In genomic region chr5:90742029-90742428, GRCm38 (mm10) we compare ENCODE assay signal across 15 mouse cellular contexts. TPM values are rescaled to one million over a fixed set of nuclear protein-coding genes. Genes with fewer than 3 reads are reported as not detected.
A peak's percentile ranks its signal among the peaks of the same experiment; 100 is the strongest.
DNase-seq lines count a peak whose midpoint lies in the region; ATAC-seq and TF ChIP-seq lines count a peak whose summit lies in the region.
"Had no signal": no experiment of that assay in that cellular context is flagged by ENCODE, and none has a peak within 500 bp of the region (broad histone marks: within the 10 kb centered on the region; RNA-seq: fewer than 3 reads in every experiment).

No protein-coding gene starts in this region.

- peak; percentile 62; the same call in 1 of the 2 replicates for ATAC-seq in liver, embryonic 11.5 days (replicated peaks; ENCODE audit: low FRiP score)
- peak; percentile 98 for ATAC-seq in monocyte, adult 5-6 weeks (replicated peaks; ENCODE audit: insufficient number of reproducible peaks, low FRiP score, low TSS enrichment, poor library complexity, severe bottlenecking)
- ATAC-seq: midbrain, embryonic 16.5 days had no signal

- no peak for TF ChIP-seq RAD21 in CH12.LX (IDR thresholded peaks at IDR 0.05; ENCODE audit: low read depth, low read length)

- no peaks in the 10 kb centered on the region for H3K27me3 ChIP-seq in CH12.LX (replicated peaks)
- H3K27me3 ChIP-seq in liver, embryonic 11.5 days (replicated peaks; ENCODE audit: control insufficient read depth, insufficient read depth, low read length): no peaks in the 10 kb centered on the region
- no peaks in the 10 kb centered on the region for H3K27me3 ChIP-seq in thymus, adult 2 months (ENCODE audit: control insufficient read depth, insufficient read depth, low read length)
- H3K27me3 ChIP-seq: limb, embryonic 12.5 days had no signal

- peak; percentile 29 to 39 for DNase-seq in lung, adult 18-20 months
- DNase-seq in lung, postnatal 10 days: no peak
- peak; percentile 94 for DNase-seq in CH12.LX (ENCODE audit: extremely low read depth)
- DNase-seq in liver, embryonic 11.5 days (ENCODE audit: low spot score): no peak
- no peak for DNase-seq in urinary bladder, postnatal 4 days (ENCODE audit: low spot score in 2 of 2)
- DNase-seq in kidney, adult 11 months: no peak
- no peak for DNase-seq in thymus, adult 2 months
- DNase-seq: kidney, postnatal 14 days; retina, postnatal 1 day had no signal

- no peaks in the 10 kb centered on the region for H3K79me2 ChIP-seq in CH12.LX (replicated peaks; ENCODE audit: control insufficient read depth, extremely low read depth, insufficient read depth, poor library complexity, severe bottlenecking)

- H3K4me3 ChIP-seq in CH12.LX (replicated peaks in 1 of 3; ENCODE audit: low read depth in 2 of 3, low read length in 2 of 3, poor library complexity in 1 of 3): no peak overlapping the region
- no peak overlapping the region for H3K4me3 ChIP-seq in liver, embryonic 11.5 days (ENCODE audit: low read depth, low read length)
- H3K4me3 ChIP-seq in thymus, adult 2 months (ENCODE audit: control insufficient read depth, insufficient read depth, low read length): no peak overlapping the region
- H3K4me3 ChIP-seq: heart, adult 2 months; limb, embryonic 12.5 days had no signal

- peaks cover 6 to 34% of the 10 kb centered on the region in 2 experiments; a peak in 3 of 4 replicates for H3K4me1 ChIP-seq in CH12.LX (ENCODE audit: control insufficient read depth in 1 of 2, insufficient read depth in 2 of 2)
- no peaks in the 10 kb centered on the region for H3K4me1 ChIP-seq in liver, embryonic 11.5 days (replicated peaks; ENCODE audit: control insufficient read depth, insufficient read depth, low read length)
- no peaks in the 10 kb centered on the region for H3K4me1 ChIP-seq in thymus, adult 2 months (replicated peaks; ENCODE audit: control insufficient read depth, insufficient read depth, low read length)
- H3K4me1 ChIP-seq: limb, embryonic 12.5 days had no signal

- no peak for TF ChIP-seq CTCF in CH12.LX (conservative IDR thresholded peaks at IDR 0.05 in 1 of 2, IDR thresholded peaks at IDR 0.05 in 1 of 2; ENCODE audit: low read depth in 2 of 2, low read length in 2 of 2)
- no peak for TF ChIP-seq CTCF in thymus, adult 2 months (IDR thresholded peaks at IDR 0.05; ENCODE audit: borderline replicate concordance, control insufficient read depth, extremely low read depth, insufficient read depth, low read length, poor library complexity)

- no peak overlapping the region for H3K9ac ChIP-seq in CH12.LX (ENCODE audit: insufficient read depth, low read depth)
- no peak overlapping the region for H3K9ac ChIP-seq in liver, embryonic 11.5 days (ENCODE audit: low read depth, low read length)
- H3K9ac ChIP-seq: hindbrain, embryonic 14.5 days; limb, embryonic 12.5 days had no signal

- no peaks in the 10 kb centered on the region for H3K36me3 ChIP-seq in CH12.LX (replicated peaks in 1 of 2; ENCODE audit: control insufficient read depth in 1 of 2, insufficient read depth in 1 of 2, low read length in 1 of 2)
- no peaks in the 10 kb centered on the region for H3K36me3 ChIP-seq in liver, embryonic 11.5 days (ENCODE audit: control insufficient read depth, insufficient read depth, low read length)
- no peaks in the 10 kb centered on the region for H3K36me3 ChIP-seq in thymus, adult 2 months (ENCODE audit: control insufficient read depth, insufficient read depth, low read length)
- H3K36me3 ChIP-seq: limb, embryonic 12.5 days had no signal

- WGBS in liver, embryonic 11.5 days: 29% methylated on average over 4 of the region's 4 CpGs
- 6% methylated on average over 4 of the region's 4 CpGs for WGBS in thymus, adult 2 months

- TF ChIP-seq EP300 in CH12.LX (IDR thresholded peaks at IDR 0.05; ENCODE audit: low read length): peak; percentile 84

- in situ Hi-C loops in CH12.LX (cut with MboI; ENCODE audit: low pct_ligation_motif_present, low pct_unique_long_range_greater_than_20kb, low sequenced_read_pairs): no loop called here

- dilution Hi-C loops in CH12.LX (cut with MboI; ENCODE audit: extremely low pct_ligation_motif_present, extremely low pct_unique_long_range_greater_than_20kb, low sequenced_read_pairs): no loop called here

- H3K9me3 ChIP-seq in CH12.LX (replicated peaks; ENCODE audit: low read length): no peaks in the 10 kb centered on the region
- H3K9me3 ChIP-seq in liver, embryonic 11.5 days (ENCODE audit: control insufficient read depth, low read length): no peaks in the 10 kb centered on the region
- H3K9me3 ChIP-seq: limb, embryonic 12.5 days had no signal

- TF ChIP-seq POLR2A in CH12.LX (IDR thresholded peaks at IDR 0.05; ENCODE audit: low read depth, low read length): no peak
- TF ChIP-seq POLR2A in thymus, adult 2 months (IDR thresholded peaks at IDR 0.05; ENCODE audit: control insufficient read depth, extremely low read depth, insufficient read depth, low read length, poor library complexity): no peak

- no peak overlapping the region for H3K4me2 ChIP-seq in CH12.LX (ENCODE audit: insufficient read depth, low read depth, poor library complexity, severe bottlenecking)
- no peak overlapping the region for H3K4me2 ChIP-seq in liver, embryonic 11.5 days
- H3K4me2 ChIP-seq: hindbrain, embryonic 14.5 days; limb, embryonic 12.5 days had no signal

- H3K27ac ChIP-seq in CH12.LX (ENCODE audit: insufficient read depth, low read depth): no peak overlapping the region
- no peak overlapping the region for H3K27ac ChIP-seq in liver, embryonic 11.5 days (ENCODE audit: low read depth, low read length)
- no peak overlapping the region for H3K27ac ChIP-seq in thymus, adult 2 months (ENCODE audit: control insufficient read depth, insufficient read depth, low read length)
- H3K27ac ChIP-seq: heart, adult 2 months; hindbrain, embryonic 14.5 days; limb, embryonic 12.5 days had no signal

TF ChIP-seq in CH12.LX, 34 proteins besides CTCF, POLR2A, EP300 and RAD21 (continues in another document):
- TF ChIP-seq CHD1 (IDR thresholded peaks at IDR 0.05; ENCODE audit: low read depth, low read length): no peak
- no peak; the same call in 1 of the 2 replicates for TF ChIP-seq MAX (IDR thresholded peaks at IDR 0.05; ENCODE audit: low read length)
- no peak for TF ChIP-seq POLR2AphosphoS2 (IDR thresholded peaks at IDR 0.05; ENCODE audit: low read depth, low read length)
- TF ChIP-seq E2F4 (IDR thresholded peaks at IDR 0.05; ENCODE audit: insufficient replicate concordance, low read depth, low read length): no peak
- TF ChIP-seq MEF2A (IDR thresholded peaks at IDR 0.05; ENCODE audit: borderline replicate concordance, low read depth, low read length): peak; percentile 45; the same call in 1 of the 2 replicates
- no peak for TF ChIP-seq PAX5 (IDR thresholded peaks at IDR 0.05; ENCODE audit: low read length)
- TF ChIP-seq RCOR1 (conservative IDR thresholded peaks at IDR 0.05; ENCODE audit: low read depth, low read length): no peak
- 0 out of 2 replicates have a peak, but pooled peaks have one; percentile 26 for TF ChIP-seq IRF4 (IDR thresholded peaks at IDR 0.05; ENCODE audit: low read depth, low read length)
- TF ChIP-seq JUN (IDR thresholded peaks at IDR 0.05; ENCODE audit: insufficient read depth, low read depth, low read length): peak; percentile 62
- TF ChIP-seq JUND (conservative IDR thresholded peaks at IDR 0.05; ENCODE audit: low read depth, low read length): peak; percentile 74
- no peak for TF ChIP-seq GABPA (IDR thresholded peaks at IDR 0.05; ENCODE audit: insufficient replicate concordance, low read depth, low read length)
- TF ChIP-seq MAFK (IDR thresholded peaks at IDR 0.05; ENCODE audit: insufficient replicate concordance, low read length): peak; percentile 98
- TF ChIP-seq ETS1 (conservative IDR thresholded peaks at IDR 0.05; ENCODE audit: low read depth, low read length): peak; percentile 97
- TF ChIP-seq ZC3H11A (IDR thresholded peaks at IDR 0.05; ENCODE audit: low read depth, low read length): no peak
- no peak for TF ChIP-seq UBTF (IDR thresholded peaks at IDR 0.05; ENCODE audit: low read depth, low read length)
- TF ChIP-seq TBP (conservative IDR thresholded peaks at IDR 0.05; ENCODE audit: low read depth, low read length): 0 out of 2 replicates have a peak, but pooled peaks have one; percentile 21

RNA-seq across cellular contexts. Expression of gene Cxcl5, which starts 17.1 kb away (rescaled TPM):
- total RNA-seq in CH12.LX (2012; rRNA removed): not detected in 2 replicates
- not detected in 2 replicates for total RNA-seq in CH12.LX (2014; rRNA removed)
- not detected in 2 replicates for polyA plus RNA-seq in CH12.LX (2012; ENCODE audit: insufficient read length, low read depth)
- 1.7 and 3.1 TPM in 2 replicates for polyA plus RNA-seq in liver, embryonic 11.5 days (2014; fragmentation: Nextera tagmentation; extraction: Ambion mirVana)
- 0.39 TPM in 1 of 3 replicates, not detected in the others for total RNA-seq in monocyte, adult 5-6 weeks (2017)
- 0.75 and 0.92 TPM in 2 replicates for polyA plus RNA-seq in thymus, adult 2 months (2012; rRNA removed)
- polyA plus RNA-seq: forebrain, embryonic 11.5 days; limb, embryonic 12.5 days had no signal

RNA-seq across cellular contexts. Expression of gene Ppbp, which starts 26.3 kb away (rescaled TPM):
- total RNA-seq in CH12.LX (2012; rRNA removed) (not detected in 2 replicates), CH12.LX (2014; rRNA removed) (not detected in 2 replicates)
- polyA plus RNA-seq in CH12.LX (2012; ENCODE audit: insufficient read length, low read depth): not detected in 2 replicates
- polyA plus RNA-seq in liver, embryonic 11.5 days (2014; fragmentation: Nextera tagmentation; extraction: Ambion mirVana): 153 and 155 TPM in 2 replicates
- total RNA-seq in monocyte, adult 5-6 weeks (2017): 20.7 to 327 TPM (median 26.3 TPM) in 3 replicates
- polyA plus RNA-seq in thymus, adult 2 months (2012; rRNA removed): 1.7 and 2.6 TPM in 2 replicates

RNA-seq across cellular contexts. Expression of gene Pf4, which starts 30.2 kb away (rescaled TPM):
- total RNA-seq in CH12.LX (2012; rRNA removed): not detected in 2 replicates
- not detected in 2 replicates for total RNA-seq in CH12.LX (2014; rRNA removed)
- polyA plus RNA-seq in CH12.LX (2012; ENCODE audit: insufficient read length, low read depth): not detected in 2 replicates
- 911 and 984 TPM in 2 replicates for polyA plus RNA-seq in liver, embryonic 11.5 days (2014; fragmentation: Nextera tagmentation; extraction: Ambion mirVana)
- total RNA-seq in monocyte, adult 5-6 weeks (2017): 16.0 to 186 TPM (median 23.8 TPM) in 3 replicates
- polyA plus RNA-seq in thymus, adult 2 months (2012; rRNA removed): 9.1 and 23.1 TPM in 2 replicates

RNA-seq across cellular contexts. Expression of gene Cxcl3, which starts 43.9 kb away (rescaled TPM):
- total RNA-seq in CH12.LX (2012; rRNA removed) (not detected in 2 replicates), CH12.LX (2014; rRNA removed) (not detected in 2 replicates)
- polyA plus RNA-seq in CH12.LX (2012; ENCODE audit: insufficient read length, low read depth): not detected in 2 replicates
- 0.25 TPM in 1 of 2 replicates, not detected in the other for polyA plus RNA-seq in liver, embryonic 11.5 days (2014; fragmentation: Nextera tagmentation; extraction: Ambion mirVana)
- total RNA-seq in monocyte, adult 5-6 weeks (2017): not detected in 3 replicates
- 5.0 and 6.0 TPM in 2 replicates for polyA plus RNA-seq in thymus, adult 2 months (2012; rRNA removed)
- total RNA-seq: heart, adult 2 months had no signal
- polyA plus RNA-seq: forebrain, embryonic 11.5 days; heart, adult 2 months; hindbrain, embryonic 14.5 days; limb, embryonic 12.5 days; midbrain, embryonic 16.5 days had no signal

RNA-seq across cellular contexts. Expression of gene Cxcl15, which starts 52.3 kb away (rescaled TPM):
- total RNA-seq in CH12.LX (2012; rRNA removed) (not detected in 2 replicates), CH12.LX (2014; rRNA removed) (not detected in 2 replicates)
- not detected in 2 replicates for polyA plus RNA-seq in CH12.LX (2012; ENCODE audit: insufficient read length, low read depth)
- polyA plus RNA-seq in liver, embryonic 11.5 days (2014; fragmentation: Nextera tagmentation; extraction: Ambion mirVana): not detected in 2 replicates
- not detected in 3 replicates for total RNA-seq in monocyte, adult 5-6 weeks (2017)
- polyA plus RNA-seq in thymus, adult 2 months (2012; rRNA removed): 0.05 and 0.24 TPM in 2 replicates
- total RNA-seq: heart, adult 2 months had no signal
- polyA plus RNA-seq: forebrain, embryonic 11.5 days; hindbrain, embryonic 14.5 days; limb, embryonic 12.5 days; midbrain, embryonic 16.5 days had no signal

Comparison
In these comparisons a context has a peak if more than half of its experiments do, and no peak if none do; other contexts are left out.
1. DNase-seq: peak in lung, adult 18-20 months (2 of 2) and CH12.LX (single experiment); none in lung, postnatal 10 days (single experiment), liver, embryonic 11.5 days (single experiment), urinary bladder, postnatal 4 days (0 of 2), kidney, adult 11 months (single experiment) and thymus, adult 2 months (single experiment).
2. RNA of gene Ppbp, which starts 26.3 kb away (polyA plus RNA-seq): 153 to 155 TPM in liver, embryonic 11.5 days; 1.7 to 2.6 TPM in thymus, adult 2 months and not detected in CH12.LX; every median in the first group is over 10 times any median in the second.
3. RNA of gene Pf4, which starts 30.2 kb away (polyA plus RNA-seq): 911 to 984 TPM in liver, embryonic 11.5 days; 9.1 to 23.1 TPM in thymus, adult 2 months and not detected in CH12.LX; every median in the first group is over 10 times any median in the second.